In genomic region chr8:120675718-120676117, GRCm38 (mm10) we compare ENCODE assay signal across 27 mouse cellular contexts. TPM values are rescaled to one million over a fixed set of nuclear protein-coding genes. Genes with fewer than 3 reads are reported as not detected.
DNase-seq lines count a peak whose midpoint lies in the region; ATAC-seq and TF ChIP-seq lines count a peak whose summit lies in the region.
"Had no signal": no experiment of that assay in that cellular context is flagged by ENCODE, and none has a peak within 500 bp of the region (broad histone marks: within the 10 kb centered on the region; RNA-seq: fewer than 3 reads in every experiment).

No protein-coding gene starts in this region.

- no peaks in the 10 kb centered on the region for H3K9me3 ChIP-seq in embryonic facial prominence, embryonic 12.5 days
- no peaks in the 10 kb centered on the region for H3K9me3 ChIP-seq in embryonic facial prominence, embryonic 10.5 days
- H3K9me3 ChIP-seq in kidney, postnatal 0 days (replicated peaks; ENCODE audit: low read length), result no peaks in the 10 kb centered on the region
- H3K9me3 ChIP-seq in kidney, embryonic 15.5 days (replicated peaks), result no peaks in the 10 kb centered on the region
- no peaks in the 10 kb centered on the region for H3K9me3 ChIP-seq in midbrain, postnatal 0 days (ENCODE audit: low read length)
- no peaks in the 10 kb centered on the region for H3K9me3 ChIP-seq in midbrain, embryonic 11.5 days (ENCODE audit: control insufficient read depth, low read length)
- H3K9me3 ChIP-seq: forebrain, embryonic 12.5 days; limb, embryonic 12.5 days; liver, embryonic 12.5 days; lung, embryonic 15.5 days had no signal

- no peak overlapping the region for H3K4me2 ChIP-seq in embryonic facial prominence, embryonic 12.5 days (replicated peaks)
- H3K4me2 ChIP-seq in kidney, postnatal 0 days (ENCODE audit: low read length), result no peak overlapping the region
- H3K4me2 ChIP-seq in kidney, embryonic 15.5 days, result no peak overlapping the region
- no peak overlapping the region for H3K4me2 ChIP-seq in midbrain, postnatal 0 days (ENCODE audit: low read depth, low read length, poor library complexity, severe bottlenecking)
- no peak overlapping the region for H3K4me2 ChIP-seq in midbrain, embryonic 11.5 days
- H3K4me2 ChIP-seq: forebrain, embryonic 12.5 days; heart, embryonic 11.5 days; limb, embryonic 12.5 days; liver, embryonic 12.5 days; lung, embryonic 15.5 days had no signal

- H3K4me3 ChIP-seq in embryonic facial prominence, embryonic 12.5 days, result no peak overlapping the region
- H3K4me3 ChIP-seq in embryonic facial prominence, embryonic 10.5 days, result no peak overlapping the region
- no peak overlapping the region for H3K4me3 ChIP-seq in kidney, postnatal 0 days (replicated peaks; ENCODE audit: low read depth, low read length)
- H3K4me3 ChIP-seq in kidney, embryonic 15.5 days (replicated peaks), result no peak overlapping the region
- H3K4me3 ChIP-seq in midbrain, postnatal 0 days (ENCODE audit: low read depth, low read length), result no peak overlapping the region
- no peak overlapping the region for H3K4me3 ChIP-seq in midbrain, embryonic 11.5 days (ENCODE audit: low read depth, low read length)
- H3K4me3 ChIP-seq: forebrain, embryonic 12.5 days; limb, embryonic 12.5 days; liver, embryonic 12.5 days; lung, embryonic 15.5 days had no signal

- TF ChIP-seq CTCF in kidney, postnatal 0 days (IDR thresholded peaks at IDR 0.05; ENCODE audit: low read depth), result peak; percentile 36; the same call in 1 of the 2 replicates
- peak; percentile 56 for TF ChIP-seq CTCF in midbrain, postnatal 0 days (IDR thresholded peaks at IDR 0.05)

- WGBS in embryonic facial prominence, embryonic 12.5 days, result 70% methylated on average over 8 of the region's 8 CpGs
- 71% methylated on average over 8 of the region's 8 CpGs for WGBS in embryonic facial prominence, embryonic 10.5 days
- 66% methylated on average over 8 of the region's 8 CpGs for WGBS in kidney, postnatal 0 days
- 70% methylated on average over 8 of the region's 8 CpGs for WGBS in kidney, embryonic 15.5 days
- WGBS in midbrain, postnatal 0 days, result 71% methylated on average over 8 of the region's 8 CpGs
- 72% methylated on average over 8 of the region's 8 CpGs for WGBS in midbrain, embryonic 11.5 days

- H3K4me1 ChIP-seq in embryonic facial prominence, embryonic 12.5 days, result no peaks in the 10 kb centered on the region
- H3K4me1 ChIP-seq in embryonic facial prominence, embryonic 10.5 days, result peaks cover 16% of the 10 kb centered on the region
- H3K4me1 ChIP-seq in kidney, postnatal 0 days (replicated peaks; ENCODE audit: insufficient read depth, low read length), result no peaks in the 10 kb centered on the region
- H3K4me1 ChIP-seq in kidney, embryonic 15.5 days, result peaks cover 13% of the 10 kb centered on the region; the same call in 1 of the 2 replicates
- no peaks in the 10 kb centered on the region for H3K4me1 ChIP-seq in midbrain, postnatal 0 days (ENCODE audit: insufficient read depth, low read length)
- no peaks in the 10 kb centered on the region for H3K4me1 ChIP-seq in midbrain, embryonic 11.5 days (ENCODE audit: control insufficient read depth, insufficient read depth, low read length)
- H3K4me1 ChIP-seq: lung, embryonic 15.5 days had no signal

- H3K9ac ChIP-seq in embryonic facial prominence, embryonic 12.5 days, result no peak overlapping the region
- no peak overlapping the region for H3K9ac ChIP-seq in kidney, postnatal 0 days (ENCODE audit: low read depth, low read length)
- no peak overlapping the region for H3K9ac ChIP-seq in kidney, embryonic 15.5 days
- H3K9ac ChIP-seq in midbrain, postnatal 0 days (replicated peaks; ENCODE audit: low read length, poor library complexity, severe bottlenecking), result no peak overlapping the region
- H3K9ac ChIP-seq in midbrain, embryonic 11.5 days (ENCODE audit: low read length), result no peak overlapping the region
- H3K9ac ChIP-seq: forebrain, embryonic 12.5 days; limb, embryonic 12.5 days; liver, embryonic 12.5 days; lung, embryonic 15.5 days had no signal

- no peak for DNase-seq in embryonic facial prominence, embryonic 10.5 days (ENCODE audit: low spot score)
- DNase-seq in kidney, postnatal 0 days (ENCODE audit: low spot score), result no peak
- DNase-seq in midbrain, postnatal 0 days (ENCODE audit: low spot score), result no peak
- DNase-seq in midbrain, embryonic 11.5 days (ENCODE audit: low spot score, missing footprints), result no peak
- no peak for DNase-seq in embryo, embryonic 9.5 days (ENCODE audit: extremely low spot score)
- no peak for DNase-seq in urinary bladder, postnatal 10 days (ENCODE audit: low spot score)
- DNase-seq: adrenal gland, adult 8-10 months; cerebellum, adult 9-11 months; gastrocnemius, postnatal 10 days; kidney, adult 18-20 months; kidney, postnatal 10 days; right cerebral cortex, postnatal 4 days; thymus, adult 2 months had no signal

- 0 out of 2 replicates have a peak overlapping the region, but pooled peaks have one; percentile 6 for H3K27ac ChIP-seq in embryonic facial prominence, embryonic 12.5 days
- H3K27ac ChIP-seq in embryonic facial prominence, embryonic 10.5 days (replicated peaks), result no peak overlapping the region
- no peak overlapping the region for H3K27ac ChIP-seq in kidney, postnatal 0 days
- H3K27ac ChIP-seq in kidney, embryonic 15.5 days, result no peak overlapping the region
- no peak overlapping the region for H3K27ac ChIP-seq in midbrain, postnatal 0 days (ENCODE audit: low read depth, low read length)
- H3K27ac ChIP-seq in midbrain, embryonic 11.5 days (ENCODE audit: low read depth, low read length), result no peak overlapping the region
- H3K27ac ChIP-seq: forebrain, embryonic 12.5 days; limb, embryonic 12.5 days; liver, embryonic 12.5 days; lung, embryonic 15.5 days; macrophage had no signal

- no peak for ATAC-seq in embryonic facial prominence, embryonic 12.5 days (ENCODE audit: insufficient number of reproducible peaks, insufficient read depth, low FRiP score, low TSS enrichment)
- no peak for ATAC-seq in kidney, postnatal 0 days (replicated peaks; ENCODE audit: low FRiP score, low read depth)
- no peak for ATAC-seq in kidney, embryonic 15.5 days (replicated peaks; ENCODE audit: low FRiP score)
- ATAC-seq in midbrain, postnatal 0 days (ENCODE audit: low FRiP score), result no peak
- no peak for ATAC-seq in midbrain, embryonic 11.5 days (ENCODE audit: low FRiP score)
- ATAC-seq: activated CD4-positive, CD25-positive, alpha-beta regulatory T cell, adult 4 months; liver, embryonic 12.5 days; midbrain, embryonic 16.5 days had no signal

- H3K27me3 ChIP-seq in embryonic facial prominence, embryonic 12.5 days, result no peaks in the 10 kb centered on the region
- H3K27me3 ChIP-seq in embryonic facial prominence, embryonic 10.5 days (replicated peaks; ENCODE audit: low read depth, poor library complexity, severe bottlenecking), result 0 out of 2 replicates have a peak, but pooled peaks cover 6% of the 10 kb centered on the region
- no peaks in the 10 kb centered on the region for H3K27me3 ChIP-seq in kidney, postnatal 0 days (ENCODE audit: insufficient read depth, low read length)
- H3K27me3 ChIP-seq in kidney, embryonic 15.5 days, result peaks cover 3% of the 10 kb centered on the region; the same call in 1 of the 2 replicates
- no peaks in the 10 kb centered on the region for H3K27me3 ChIP-seq in midbrain, postnatal 0 days (ENCODE audit: insufficient read depth, low read length)
- no peaks in the 10 kb centered on the region for H3K27me3 ChIP-seq in midbrain, embryonic 11.5 days (ENCODE audit: control insufficient read depth, insufficient read depth, low read length)
- H3K27me3 ChIP-seq: forebrain, embryonic 12.5 days had no signal

- H3K36me3 ChIP-seq in embryonic facial prominence, embryonic 12.5 days, result peaks cover 41% of the 10 kb centered on the region
- H3K36me3 ChIP-seq in embryonic facial prominence, embryonic 10.5 days (replicated peaks), result peaks cover 45% of the 10 kb centered on the region
- H3K36me3 ChIP-seq in kidney, postnatal 0 days (ENCODE audit: insufficient read depth, low read length), result peaks cover 29% of the 10 kb centered on the region
- peaks cover 51% of the 10 kb centered on the region for H3K36me3 ChIP-seq in kidney, embryonic 15.5 days
- H3K36me3 ChIP-seq in midbrain, postnatal 0 days (ENCODE audit: insufficient read depth, low read length), result peaks cover 34% of the 10 kb centered on the region
- H3K36me3 ChIP-seq in midbrain, embryonic 11.5 days (ENCODE audit: control insufficient read depth, insufficient read depth, low read length), result peaks cover 10% of the 10 kb centered on the region

RNA-seq across cellular contexts. Expression of gene Emc8, which starts 7.3 kb away (rescaled TPM):
- polyA plus RNA-seq in embryonic facial prominence, embryonic 12.5 days (2016; fragmentation: Nextera tagmentation; extraction: Ambion mirVana), result 257 and 260 TPM in 2 replicates
- 388 and 400 TPM in 2 replicates for polyA plus RNA-seq in embryonic facial prominence, embryonic 10.5 days (2016; fragmentation: Nextera tagmentation; extraction: Ambion mirVana)
- 210 and 213 TPM in 2 replicates for polyA plus RNA-seq in kidney, postnatal 0 days (2015; fragmentation: Nextera tagmentation; extraction: Ambion mirVana)
- 250 and 266 TPM in 2 replicates for polyA plus RNA-seq in kidney, embryonic 15.5 days (2015; fragmentation: Nextera tagmentation; extraction: Ambion mirVana)
- 30.5 and 43.2 TPM in 2 replicates for total RNA-seq in midbrain, postnatal 0 days (2014; rRNA removed)
- polyA plus RNA-seq in midbrain, postnatal 0 days (2015; fragmentation: Nextera tagmentation; extraction: Ambion mirVana), result 91.6 and 95.8 TPM in 2 replicates
- polyA plus RNA-seq in midbrain, embryonic 11.5 days (2014; fragmentation: Nextera tagmentation; extraction: Ambion mirVana), result 292 and 306 TPM in 2 replicates

RNA-seq across cellular contexts. Expression of gene Cox4i1, which starts 7.7 kb away (rescaled TPM):
- polyA plus RNA-seq in embryonic facial prominence, embryonic 12.5 days (2016; fragmentation: Nextera tagmentation; extraction: Ambion mirVana), result 901 and 909 TPM in 2 replicates
- polyA plus RNA-seq in embryonic facial prominence, embryonic 10.5 days (2016; fragmentation: Nextera tagmentation; extraction: Ambion mirVana), result 874 and 883 TPM in 2 replicates
- polyA plus RNA-seq in kidney, postnatal 0 days (2015; fragmentation: Nextera tagmentation; extraction: Ambion mirVana), result 2,057 and 2,086 TPM in 2 replicates
- polyA plus RNA-seq in kidney, embryonic 15.5 days (2015; fragmentation: Nextera tagmentation; extraction: Ambion mirVana), result 1,138 and 1,220 TPM in 2 replicates
- total RNA-seq in midbrain, postnatal 0 days (2014; rRNA removed), result 493 and 558 TPM in 2 replicates
- polyA plus RNA-seq in midbrain, postnatal 0 days (2015; fragmentation: Nextera tagmentation; extraction: Ambion mirVana), result 1,374 and 1,478 TPM in 2 replicates
- polyA plus RNA-seq in midbrain, embryonic 11.5 days (2014; fragmentation: Nextera tagmentation; extraction: Ambion mirVana), result 937 and 953 TPM in 2 replicates

RNA-seq across cellular contexts. Expression of gene Gm27021, which starts 7.8 kb away (rescaled TPM):
- 3.2 and 8.2 TPM in 2 replicates for polyA plus RNA-seq in embryonic facial prominence, embryonic 12.5 days (2016; fragmentation: Nextera tagmentation; extraction: Ambion mirVana)
- polyA plus RNA-seq in embryonic facial prominence, embryonic 10.5 days (2016; fragmentation: Nextera tagmentation; extraction: Ambion mirVana), result 3.7 and 4.2 TPM in 2 replicates
- polyA plus RNA-seq in kidney, postnatal 0 days (2015; fragmentation: Nextera tagmentation; extraction: Ambion mirVana), result 3.2 and 4.0 TPM in 2 replicates
- polyA plus RNA-seq in kidney, embryonic 15.5 days (2015; fragmentation: Nextera tagmentation; extraction: Ambion mirVana), result 2.8 and 3.0 TPM in 2 replicates
- 3.9 and 13.8 TPM in 2 replicates for total RNA-seq in midbrain, postnatal 0 days (2014; rRNA removed)
- 7.9 and 9.1 TPM in 2 replicates for polyA plus RNA-seq in midbrain, postnatal 0 days (2015; fragmentation: Nextera tagmentation; extraction: Ambion mirVana)
- 3.4 and 3.5 TPM in 2 replicates for polyA plus RNA-seq in midbrain, embryonic 11.5 days (2014; fragmentation: Nextera tagmentation; extraction: Ambion mirVana)
- total RNA-seq: common myeloid progenitor, adult 5-6 weeks; gastrocnemius, postnatal 10 days; granulocyte monocyte progenitor cell, adult 5-6 weeks; layer of hippocampus, postnatal 25 days; left cerebral cortex, postnatal 14 days had no signal
- polyA plus RNA-seq: activated CD4-positive, CD25-positive, alpha-beta regulatory T cell, adult 4 months; macrophage had no signal

RNA-seq across cellular contexts. Expression of gene 1190005I06Rik, which starts 28.3 kb away (rescaled TPM):
- polyA plus RNA-seq in embryonic facial prominence, embryonic 12.5 days (2016; fragmentation: Nextera tagmentation; extraction: Ambion mirVana), result 6.5 and 11.8 TPM in 2 replicates
- 2.9 and 3.8 TPM in 2 replicates for polyA plus RNA-seq in embryonic facial prominence, embryonic 10.5 days (2016; fragmentation: Nextera tagmentation; extraction: Ambion mirVana)
- 2.2 and 2.6 TPM in 2 replicates for polyA plus RNA-seq in kidney, postnatal 0 days (2015; fragmentation: Nextera tagmentation; extraction: Ambion mirVana)
- polyA plus RNA-seq in kidney, embryonic 15.5 days (2015; fragmentation: Nextera tagmentation; extraction: Ambion mirVana), result 3.0 and 4.0 TPM in 2 replicates
- total RNA-seq in midbrain, postnatal 0 days (2014; rRNA removed), result 27.4 and 30.9 TPM in 2 replicates
- 25.4 and 29.5 TPM in 2 replicates for polyA plus RNA-seq in midbrain, postnatal 0 days (2015; fragmentation: Nextera tagmentation; extraction: Ambion mirVana)
- polyA plus RNA-seq in midbrain, embryonic 11.5 days (2014; fragmentation: Nextera tagmentation; extraction: Ambion mirVana), result 2.9 and 4.4 TPM in 2 replicates
- total RNA-seq: granulocyte monocyte progenitor cell, adult 5-6 weeks had no signal
- polyA plus RNA-seq: activated CD4-positive, CD25-positive, alpha-beta regulatory T cell, adult 4 months had no signal
